Mouse (Mus musculus) liver, embryonic 14.5 days (tissue): ENCODE measurements around the gene Zfp646.

Experiments used
- CTCF ChIP-seq: IDR thresholded peaks from 2 replicates; pipeline ENCODE4 v1.5.1; 2016; ENCODE audit warnings: antibody characterized with exemption, low read depth, control low read depth
- EP300 ChIP-seq: IDR thresholded peaks from 2 replicates; pipeline ENCODE4 v1.6.1; 2016; ENCODE audit warnings: antibody characterized with exemption, low read depth

DNA sequence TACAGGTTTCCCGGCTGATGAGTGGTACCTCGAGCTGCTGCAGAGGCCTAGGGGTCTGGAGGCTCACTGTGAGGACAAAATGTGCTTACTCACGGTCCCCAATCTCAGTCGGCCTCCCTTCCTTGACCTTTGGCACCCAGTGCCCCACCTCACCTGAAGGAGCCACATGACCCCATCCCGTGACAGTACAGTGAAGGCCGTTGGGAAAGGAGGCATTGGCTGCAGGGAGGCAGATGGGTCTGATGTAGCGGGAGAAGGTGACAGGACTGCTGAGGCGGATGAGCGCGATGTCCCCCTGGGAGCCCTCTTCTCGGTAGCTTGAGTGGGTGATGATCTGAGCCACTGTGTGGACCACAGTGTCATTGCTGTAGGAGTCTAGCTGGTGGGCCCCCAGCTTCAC, 50.8 kb downstream of the Zfp646 start:
- TF ChIP-seq EP300 (no peak), CTCF (no peak)
